Mouse (Mus musculus): ENCODE measurements around the gene Slc7a14. TPM values are rescaled to one million over a fixed set of nuclear protein-coding genes. Genes with fewer than 3 reads are reported as not detected.

The Slc7a14 gene
- polyA plus RNA-seq (2015; fragmentation: Illumina TruSeq; extraction: RNeasy Lipid Tissue Mini Kit (QIAGEN cat#74804); ENCODE audit: insufficient read depth, low read depth, low replicate concordance) = 2.6 TPM

GRCm38 (mm10) chr3:31309934-31310787 is at the start of gene Slc7a14:
Gene Slc7a14, minus strand, starts transcription at chr3:31310378.

Other genes starting within 250 kb of the Slc7a14 start
- 4.0 TPM for gene Skil, start 215.3 kb downstream of the Slc7a14 start, polyA plus RNA-seq (2015; fragmentation: Illumina TruSeq; extraction: RNeasy Lipid Tissue Mini Kit (QIAGEN cat#74804); ENCODE audit: insufficient read depth, low read depth, low replicate concordance)
- gene Cldn11, start 160.5 kb downstream of the Slc7a14 start, polyA plus RNA-seq (2015; fragmentation: Illumina TruSeq; extraction: RNeasy Lipid Tissue Mini Kit (QIAGEN cat#74804); ENCODE audit: insufficient read depth, low read depth, low replicate concordance) = 0.44 TPM

All from pancreas, adult 10 weeks (tissue).